Mouse (Mus musculus): ENCODE data around the gene Mapk1ip1l. TPM values are rescaled to one million over a fixed set of nuclear protein-coding genes. Genes with fewer than 3 reads are reported as not detected.

Mapk1ip1l gene
- total and polyA plus RNA-seq, 3 experiments: 33.8 to 159 (median 59.5) TPM

GRCm38 (mm10) chr14:47331920-47332319 is 33.9 kb downstream of the Mapk1ip1l start:
- no peaks in the 10 kb centered on the region for H3K27me3 ChIP-seq (ENCODE audit: control insufficient read depth in 1 of 2, insufficient read depth in 2 of 2, low read length in 2 of 2)
- H3K4me1 ChIP-seq (ENCODE audit: control insufficient read depth in 1 of 2, insufficient read depth in 2 of 2, low read length in 2 of 2): no peaks in the 10 kb centered on the region
- no peaks in the 10 kb centered on the region for H3K9me3 ChIP-seq (replicated peaks; ENCODE audit: insufficient read depth, low read length)
- H3K9ac ChIP-seq (ENCODE audit: control insufficient read depth, low read depth, low read length, poor library complexity, severe bottlenecking): no peak overlapping the region
- no peak for DNase-seq (ENCODE audit: low read depth, low spot score)
- TF ChIP-seq BHLHE40 (IDR thresholded peaks at IDR 0.05; ENCODE audit: borderline replicate concordance, low read depth, low read length): no peak
- no peak for TF ChIP-seq E2F4 (IDR thresholded peaks at IDR 0.05; ENCODE audit: borderline replicate concordance, low read depth, low read length)
- TF ChIP-seq MYB (IDR thresholded peaks at IDR 0.05; ENCODE audit: low read depth, low read length): no peak
- TF ChIP-seq POLR2A (IDR thresholded peaks at IDR 0.05; ENCODE audit: control insufficient read depth in 1 of 2, insufficient read depth in 1 of 2, low read depth in 1 of 2, low read length in 2 of 2, poor library complexity in 1 of 2): no peak
- H3K36me3 ChIP-seq (ENCODE audit: control insufficient read depth in 1 of 2, insufficient read depth in 2 of 2, low read length in 2 of 2): no peaks in the 10 kb centered on the region
- H3K27ac ChIP-seq (ENCODE audit: control insufficient read depth, low read depth, low read length): no peak overlapping the region
- H3K4me3 ChIP-seq (ENCODE audit: control insufficient read depth in 1 of 2, insufficient read depth in 1 of 2, low read depth in 2 of 2, low read length in 2 of 2): no peak overlapping the region
- H3K79me2 ChIP-seq (ENCODE audit: control insufficient read depth, insufficient read depth, low read length, poor library complexity): no peaks in the 10 kb centered on the region

- no peaks in the 10 kb centered on the region for H3K79me2 ChIP-seq (ENCODE audit: control insufficient read depth, insufficient read depth, low read length, poor library complexity)
- H3K9ac ChIP-seq (ENCODE audit: control insufficient read depth, low read depth, low read length, poor library complexity, severe bottlenecking): no peak overlapping the region
- TF ChIP-seq CTCF (IDR thresholded peaks at IDR 0.05 in 2 of 3, conservative IDR thresholded peaks at IDR 0.05 in 1 of 3; ENCODE audit: control insufficient read depth in 1 of 3, insufficient read depth in 1 of 3, low read depth in 2 of 3, low read length in 3 of 3, poor library complexity in 1 of 3, severe bottlenecking in 1 of 3): peak; percentile 70 to 80 (median 77)
- no peak for TF ChIP-seq SIN3A (IDR thresholded peaks at IDR 0.05; ENCODE audit: low read length)
- no peak for TF ChIP-seq MYC (IDR thresholded peaks at IDR 0.05; ENCODE audit: low read depth, low read length)
- no peak for TF ChIP-seq POLR2AphosphoS2 (IDR thresholded peaks at IDR 0.05; ENCODE audit: low read length)
- TF ChIP-seq MXI1 (IDR thresholded peaks at IDR 0.05; ENCODE audit: low read depth, low read length): no peak
- TF ChIP-seq SMC3 (IDR thresholded peaks at IDR 0.05; ENCODE audit: low read depth, low read length): peak; percentile 86
- peak; percentile 86 for TF ChIP-seq RAD21 (IDR thresholded peaks at IDR 0.05; ENCODE audit: low read depth, low read length)
- no peak for TF ChIP-seq USF2 (IDR thresholded peaks at IDR 0.05; ENCODE audit: borderline replicate concordance in 1 of 2, insufficient read depth in 1 of 2, low read depth in 1 of 2, low read length in 2 of 2)
- TF ChIP-seq ZC3H11A (IDR thresholded peaks at IDR 0.05; ENCODE audit: low read depth, low read length): peak; percentile 84
- H3K9me3 ChIP-seq (replicated peaks; ENCODE audit: insufficient read depth, low read length): no peaks in the 10 kb centered on the region
- H3K36me3 ChIP-seq (ENCODE audit: control insufficient read depth in 1 of 2, insufficient read depth in 2 of 2, low read length in 2 of 2): no peaks in the 10 kb centered on the region
- no peak overlapping the region for H3K4me3 ChIP-seq (ENCODE audit: control insufficient read depth in 1 of 2, insufficient read depth in 1 of 2, low read depth in 2 of 2, low read length in 2 of 2)
- H3K4me1 ChIP-seq (ENCODE audit: control insufficient read depth in 1 of 2, insufficient read depth in 2 of 2, low read length in 2 of 2): no peaks in the 10 kb centered on the region
- H3K27me3 ChIP-seq (ENCODE audit: control insufficient read depth in 1 of 2, insufficient read depth in 2 of 2, low read length in 2 of 2): no peaks in the 10 kb centered on the region
- peak; percentile 75 for DNase-seq (ENCODE audit: low read depth, low spot score)
- H3K27ac ChIP-seq (ENCODE audit: control insufficient read depth, low read depth, low read length): no peak overlapping the region
Measured at GRCm38 (mm10) chr14:47334819-47335218, 36.8 kb downstream of the Mapk1ip1l start.

- Histone ChIP-seq H3K9me3 (replicated peaks; ENCODE audit: insufficient read depth, low read length) (no peaks in the 10 kb centered on the region), H3K27ac (ENCODE audit: control insufficient read depth, low read depth, low read length) (no peak overlapping the region), H3K4me3 (ENCODE audit: control insufficient read depth in 1 of 2, insufficient read depth in 1 of 2, low read depth in 2 of 2, low read length in 2 of 2) (no peak overlapping the region), H3K79me2 (ENCODE audit: control insufficient read depth, insufficient read depth, low read length, poor library complexity) (no peaks in the 10 kb centered on the region), H3K27me3 (ENCODE audit: control insufficient read depth in 1 of 2, insufficient read depth in 2 of 2, low read length in 2 of 2) (no peaks in the 10 kb centered on the region), H3K4me1 (ENCODE audit: control insufficient read depth in 1 of 2, insufficient read depth in 2 of 2, low read length in 2 of 2) (no peaks in the 10 kb centered on the region), H3K9ac (ENCODE audit: control insufficient read depth, low read depth, low read length, poor library complexity, severe bottlenecking) (no peak overlapping the region), H3K36me3 (ENCODE audit: control insufficient read depth in 1 of 2, insufficient read depth in 2 of 2, low read length in 2 of 2) (no peaks in the 10 kb centered on the region)
- no peak for DNase-seq (ENCODE audit: low read depth, low spot score)
- TF ChIP-seq POLR2AphosphoS2 (IDR thresholded peaks at IDR 0.05; ENCODE audit: low read length) (no peak), CTCF (IDR thresholded peaks at IDR 0.05 in 2 of 3, conservative IDR thresholded peaks at IDR 0.05 in 1 of 3; ENCODE audit: control insufficient read depth in 1 of 3, insufficient read depth in 1 of 3, low read depth in 2 of 3, low read length in 3 of 3, poor library complexity in 1 of 3, severe bottlenecking in 1 of 3) (no peak), MYC (IDR thresholded peaks at IDR 0.05; ENCODE audit: low read depth, low read length) (no peak), TBP (IDR thresholded peaks at IDR 0.05; ENCODE audit: low read depth, low read length) (no peak), ZMIZ1 (IDR thresholded peaks at IDR 0.05; ENCODE audit: low read depth, low read length) (no peak), MAZ (IDR thresholded peaks at IDR 0.05; ENCODE audit: low read depth, low read length) (no peak), ZNF384 (IDR thresholded peaks at IDR 0.05; ENCODE audit: low read depth, low read length) (no peak), ELF1 (IDR thresholded peaks at IDR 0.05; ENCODE audit: low read depth, low read length) (no peak), GABPA (IDR thresholded peaks at IDR 0.05; ENCODE audit: low read depth, low read length) (no peak)
Measured at GRCm38 (mm10) chr14:47335300-47335699, 37.2 kb downstream of the Mapk1ip1l start.
